Mouse (Mus musculus) midbrain, embryonic 10.5 days (tissue): ENCODE measurements at regions not wholly inside any gene's neighbourhood (a gene's known extent, or its start where the extent isn't known, plus 50 kb on each side); places are given as distances from the start of the nearest gene placed in this dataset.

Experiments used
- DNase-seq: peaks from one replicate; pipeline ENCODE4 v3.0.0-alpha.2; 2017; ENCODE audit warnings: low spot score
- H3K27ac ChIP-seq: fragments of 300-500 bp; sonication (generic); replicated peaks from 2 replicates; pipeline ENCODE4 v1.5.1; 2016; ENCODE audit warnings: mild to moderate bottlenecking
- H3K27me3 ChIP-seq: fragments of 300-500 bp; sonication (generic); 2 replicates; pipeline ENCODE4 v1.6.1; 2016; ENCODE audit warnings: low read depth, mild to moderate bottlenecking; ENCODE audit not compliant: poor library complexity, severe bottlenecking
- H3K36me3 ChIP-seq: fragments of 300-500 bp; sonication (generic); 2 replicates; pipeline ENCODE4 v1.6.1; 2016; ENCODE audit warnings: mild to moderate bottlenecking, moderate library complexity
- H3K4me1 ChIP-seq: fragments of 300-500 bp; sonication (generic); 2 replicates; pipeline ENCODE4 v1.6.1; 2016
- H3K4me3 ChIP-seq: fragments of 300-500 bp; sonication (generic); 2 replicates; pipeline ENCODE4 v1.5.1; 2016; ENCODE audit warnings: mild to moderate bottlenecking, moderate library complexity
- H3K9me3 ChIP-seq: fragments of 300-500 bp; sonication (generic); replicated peaks from 2 replicates; pipeline ENCODE4 v1.6.1; 2016; ENCODE audit warnings: mild to moderate bottlenecking
- WGBS: fragments of 180-500 bp; shearing (Covaris S2); methylation state at CpG from one replicate; pipeline ENCODE4 v1.1.7; 2016; 5-methylcytosine and 5-hydroxymethylcytosine counted together

- no peak overlapping the region for H3K27ac ChIP-seq
- H3K4me3 ChIP-seq = no peak overlapping the region
- no peaks in the 10 kb centered on the region for H3K9me3 ChIP-seq
- no peak for DNase-seq
- H3K4me1 ChIP-seq = peaks cover 26% of the 10 kb centered on the region
- peaks cover 74% of the 10 kb centered on the region for H3K27me3 ChIP-seq
- 78% methylated on average over 10 of the region's 10 CpGs for WGBS
- no peaks in the 10 kb centered on the region for H3K36me3 ChIP-seq
Observed at GRCm38 (mm10) chr1:75844123-75844522, 298.1 kb downstream of the Slc4a3 start.

GRCm38 (mm10) chr1:75844529-75844928 is 298.5 kb downstream of the Slc4a3 start:
- Histone ChIP-seq H3K36me3 (no peaks in the 10 kb centered on the region), H3K27ac (no peak overlapping the region), H3K4me1 (peaks cover 26% of the 10 kb centered on the region), H3K9me3 (no peaks in the 10 kb centered on the region), H3K27me3 (peaks cover 70% of the 10 kb centered on the region), H3K4me3 (no peak overlapping the region)
- 79% methylated on average over 4 of the region's 4 CpGs for WGBS
- DNase-seq = no peak

- Histone ChIP-seq H3K36me3 (no peaks in the 10 kb centered on the region), H3K4me3 (no peak overlapping the region), H3K27me3 (peaks cover 66% of the 10 kb centered on the region), H3K27ac (0 out of 2 replicates have a peak overlapping the region, but pooled peaks have one; percentile 28), H3K9me3 (no peaks in the 10 kb centered on the region), H3K4me1 (peaks cover 26% of the 10 kb centered on the region)
- 41% methylated on average over 7 of the region's 7 CpGs for WGBS
- no peak for DNase-seq
Observed at GRCm38 (mm10) chr1:75844981-75845380, 298.9 kb downstream of the Slc4a3 start.

GRCm38 (mm10) chr1:75845771-75846535 is 299.9 kb downstream of the Slc4a3 start:
- H3K9me3 ChIP-seq = no peaks in the 10 kb centered on the region
- no peaks in the 10 kb centered on the region for H3K36me3 ChIP-seq
- H3K4me1 ChIP-seq = peaks cover 25% of the 10 kb centered on the region
- 87% methylated on average over 4 of the region's 4 CpGs for WGBS
- DNase-seq = no peak
- H3K27me3 ChIP-seq = peaks cover 56% of the 10 kb centered on the region
- H3K27ac ChIP-seq = no peak overlapping the region
- no peak overlapping the region for H3K4me3 ChIP-seq

GRCm38 (mm10) chr1:75847681-75848080 is 301.6 kb downstream of the Slc4a3 start:
- no peak for DNase-seq
- Histone ChIP-seq H3K36me3 (no peaks in the 10 kb centered on the region), H3K4me3 (no peak overlapping the region), H3K27ac (no peak overlapping the region), H3K27me3 (peaks cover 48% of the 10 kb centered on the region), H3K9me3 (no peaks in the 10 kb centered on the region), H3K4me1 (peaks cover 8% of the 10 kb centered on the region)
- WGBS = 56% methylated on average over 3 of the region's 3 CpGs

- Histone ChIP-seq H3K4me3 (no peak overlapping the region), H3K36me3 (no peaks in the 10 kb centered on the region), H3K9me3 (no peaks in the 10 kb centered on the region), H3K27ac (no peak overlapping the region), H3K4me1 (peaks cover 8% of the 10 kb centered on the region), H3K27me3 (peaks cover 40% of the 10 kb centered on the region)
- 92% methylated on average over 4 of the region's 4 CpGs for WGBS
- no peak for DNase-seq
Observed at GRCm38 (mm10) chr1:75848436-75848835, 302.4 kb downstream of the Slc4a3 start.

- Histone ChIP-seq H3K4me3 (no peak overlapping the region), H3K27ac (no peak overlapping the region), H3K9me3 (no peaks in the 10 kb centered on the region), H3K27me3 (peaks cover 23% of the 10 kb centered on the region), H3K4me1 (peaks cover 1% of the 10 kb centered on the region), H3K36me3 (no peaks in the 10 kb centered on the region)
- no peak for DNase-seq
- WGBS = 92% methylated on average over 4 of the region's 4 CpGs
Observed at GRCm38 (mm10) chr1:75850131-75850530, 304.1 kb downstream of the Slc4a3 start.

GRCm38 (mm10) chr1:75858551-75859255 is 312.6 kb downstream of the Slc4a3 start:
- Histone ChIP-seq H3K4me3 (no peak overlapping the region), H3K9me3 (no peaks in the 10 kb centered on the region), H3K4me1 (no peaks in the 10 kb centered on the region), H3K27me3 (no peaks in the 10 kb centered on the region), H3K36me3 (no peaks in the 10 kb centered on the region), H3K27ac (no peak overlapping the region)
- WGBS = 91% methylated on average over 7 of the region's 7 CpGs
- DNase-seq = no peak

GRCm38 (mm10) chr1:75862757-75863156 is 316.7 kb downstream of the Slc4a3 start:
- WGBS = 63% methylated on average over 4 of the region's 4 CpGs
- H3K36me3 ChIP-seq = no peaks in the 10 kb centered on the region
- no peaks in the 10 kb centered on the region for H3K4me1 ChIP-seq
- no peak overlapping the region for H3K4me3 ChIP-seq
- no peaks in the 10 kb centered on the region for H3K27me3 ChIP-seq
- no peaks in the 10 kb centered on the region for H3K9me3 ChIP-seq
- H3K27ac ChIP-seq = no peak overlapping the region
- no peak for DNase-seq

- 90% methylated on average over 6 of the region's 6 CpGs for WGBS
- Histone ChIP-seq H3K9me3 (no peaks in the 10 kb centered on the region), H3K4me1 (no peaks in the 10 kb centered on the region), H3K27me3 (no peaks in the 10 kb centered on the region), H3K36me3 (no peaks in the 10 kb centered on the region), H3K4me3 (no peak overlapping the region), H3K27ac (no peak overlapping the region)
- no peak for DNase-seq
Observed at GRCm38 (mm10) chr1:75866556-75866955, 320.5 kb downstream of the Slc4a3 start.

GRCm38 (mm10) chr1:75869414-75869813 is 323.3 kb downstream of the Slc4a3 start:
- Histone ChIP-seq H3K4me3 (no peak overlapping the region), H3K36me3 (no peaks in the 10 kb centered on the region), H3K9me3 (no peaks in the 10 kb centered on the region), H3K27me3 (no peaks in the 10 kb centered on the region), H3K4me1 (no peaks in the 10 kb centered on the region), H3K27ac (no peak overlapping the region)
- WGBS = 85% methylated on average over 2 of the region's 2 CpGs
- DNase-seq = no peak

- Histone ChIP-seq H3K9me3 (no peaks in the 10 kb centered on the region), H3K27ac (no peak overlapping the region), H3K4me3 (no peak overlapping the region), H3K36me3 (no peaks in the 10 kb centered on the region), H3K4me1 (no peaks in the 10 kb centered on the region), H3K27me3 (no peaks in the 10 kb centered on the region)
- WGBS = 87% methylated on average over 5 of the region's 5 CpGs
- DNase-seq = no peak
Observed at GRCm38 (mm10) chr1:75869846-75870245, 323.8 kb downstream of the Slc4a3 start.

- Histone ChIP-seq H3K4me1 (no peaks in the 10 kb centered on the region), H3K27me3 (no peaks in the 10 kb centered on the region), H3K36me3 (no peaks in the 10 kb centered on the region), H3K9me3 (no peaks in the 10 kb centered on the region), H3K27ac (no peak overlapping the region), H3K4me3 (no peak overlapping the region)
- DNase-seq = no peak
- 90% methylated on average over 6 of the region's 6 CpGs for WGBS
Observed at GRCm38 (mm10) chr1:75873911-75874310, 327.8 kb downstream of the Slc4a3 start.
